Mouse (Mus musculus) left cerebral cortex, postnatal 25 days (tissue): Measurements from ENCODE around the gene Ndufv1. TPM values are rescaled to one million over a fixed set of nuclear protein-coding genes. Genes with fewer than 3 reads are reported as not detected.
A peak's percentile ranks its signal among the peaks of the same experiment; 100 is the strongest.

Experiments used
- DNase-seq, 2 experiments: peaks; one replicate each; pipeline ENCODE4 v3.0.0; 2022; ENCODE audit warnings: low spot score in 2 of 2, mixed read lengths in 1 of 2
- intact Hi-C: fragments of 180-260 bp; cut with DNase I; formaldehyde crosslinking; loops from one replicate; pipeline ENCODE4 v1.15.1; 2025
- total RNA-seq, 2 experiments: library from RNA; stranded (reverse); gene quantifications; 2 replicates each; pipeline ENCODE4 v1.2.3; 2021

The Ndufv1 gene
- total RNA-seq, 2 experiments from 2014 or later: 221 to 241 TPM

DNA sequence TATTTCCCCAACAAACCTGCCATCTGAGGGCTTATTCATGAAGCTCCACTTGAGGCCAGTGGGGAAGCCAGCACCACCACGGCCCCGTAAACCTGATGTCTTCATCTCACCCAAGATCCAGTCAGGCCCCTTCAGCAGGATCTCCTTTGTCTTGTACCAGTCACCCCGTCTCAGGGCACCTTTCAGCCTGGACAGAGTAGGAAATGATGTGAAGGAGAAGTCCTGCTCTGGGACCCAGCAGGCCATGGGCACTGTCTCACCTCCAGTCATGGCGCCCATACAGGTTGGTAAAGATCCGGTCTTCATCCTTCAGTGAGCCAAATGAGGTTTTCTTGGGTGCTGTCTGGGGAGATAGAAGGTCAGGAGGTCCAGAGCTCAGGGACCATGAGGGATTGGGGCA, 1.5 kb downstream of the Ndufv1 start:
- no peak for DNase-seq
- intact Hi-C loops: loop anchor here (10.0 kb wide), 1 partner anchor 294 kb away; the partner anchor contains the start of gene Grk2

DNA sequence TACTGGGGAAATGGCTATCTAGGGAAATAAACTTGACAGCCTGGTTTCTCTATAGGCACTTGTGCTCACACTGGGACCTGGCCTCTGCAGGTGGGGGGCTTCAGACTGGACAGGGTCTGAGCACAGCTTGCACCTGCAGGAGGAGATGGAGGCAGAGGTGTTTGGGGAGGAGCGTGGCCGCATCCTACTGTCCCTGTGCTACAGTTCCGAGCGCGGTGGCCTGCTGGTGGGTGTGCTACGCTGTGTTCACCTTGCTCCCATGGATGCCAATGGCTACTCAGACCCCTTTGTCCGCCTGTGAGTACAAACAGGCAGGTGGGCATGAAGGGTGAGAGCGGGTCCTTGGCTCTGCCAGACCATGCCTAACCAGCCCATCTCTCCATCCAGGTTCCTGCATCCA, 6.6 kb downstream of the Ndufv1 start:
- intact Hi-C loops: no loop called here
- DNase-seq: no peak

GRCm38 (mm10) chr19:4005091-4005490, 7.5 kb downstream of the Ndufv1 start:
- DNase-seq: no peak
- intact Hi-C loops: no loop called here

DNA sequence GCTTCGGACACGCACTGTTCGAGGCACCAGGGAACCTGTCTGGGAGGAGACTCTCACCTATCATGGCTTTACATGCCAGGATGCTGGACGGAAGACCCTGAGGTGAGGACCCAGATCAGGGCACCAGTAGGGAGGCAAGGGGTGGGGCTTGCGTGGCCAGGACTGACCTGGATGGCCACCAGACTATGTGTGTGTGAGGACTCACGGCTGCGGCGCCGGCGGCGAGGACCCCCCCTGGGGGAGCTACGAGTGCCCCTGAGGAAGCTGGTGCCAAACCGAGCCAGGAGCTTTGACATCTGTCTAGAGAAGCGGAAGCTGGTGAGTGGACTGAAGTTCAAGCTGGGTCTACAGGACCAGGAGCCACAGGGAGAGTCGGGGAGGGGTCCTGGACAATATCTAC, 8.3 kb downstream of the Ndufv1 start:
- DNase-seq: no peak
- intact Hi-C loops: no loop called here

- no peak for DNase-seq
- intact Hi-C loops: no loop called here
Observed at GRCm38 (mm10) chr19:4003641-4004040, 9.0 kb downstream of the Ndufv1 start.

DNA sequence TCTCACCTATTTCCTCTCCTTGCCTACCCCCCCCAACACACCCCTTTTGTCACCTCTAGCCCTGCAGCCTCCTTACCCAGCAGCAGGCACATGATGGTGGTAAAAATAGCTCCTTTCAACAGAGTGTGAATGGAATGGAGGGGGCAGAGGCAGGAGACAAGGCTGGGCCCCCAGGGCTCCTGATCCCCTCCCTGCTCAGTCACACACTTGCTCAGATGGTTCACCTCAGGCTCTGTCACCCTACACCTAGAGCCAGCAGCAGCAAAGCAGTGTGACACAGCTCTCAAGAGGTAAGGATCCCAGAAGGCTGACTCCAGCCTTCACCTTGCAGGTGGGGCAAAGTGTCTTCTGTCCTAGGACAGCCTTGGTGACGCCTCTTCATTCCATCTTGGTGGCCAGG, 9.5 kb downstream of the Ndufv1 start, which contains the start of gene Doc2g:
Doc2g (plus strand) TSS at position 202 of the 400 bp plus-strand sequence.
- intact Hi-C loops: no loop called here
- no peak for DNase-seq

- intact Hi-C loops: no loop called here
- DNase-seq: no peak
Observed at GRCm38 (mm10) chr19:4001752-4002151, 10.9 kb downstream of the Ndufv1 start.

- no peak for DNase-seq
- intact Hi-C loops: loop anchor here (1.0 kb wide), 1 partner anchor 11 kb away; the partner anchor contains the start of gene Ndufv1
Observed at GRCm38 (mm10) chr19:4000949-4001525, 11.6 kb downstream of the Ndufv1 start.

DNA sequence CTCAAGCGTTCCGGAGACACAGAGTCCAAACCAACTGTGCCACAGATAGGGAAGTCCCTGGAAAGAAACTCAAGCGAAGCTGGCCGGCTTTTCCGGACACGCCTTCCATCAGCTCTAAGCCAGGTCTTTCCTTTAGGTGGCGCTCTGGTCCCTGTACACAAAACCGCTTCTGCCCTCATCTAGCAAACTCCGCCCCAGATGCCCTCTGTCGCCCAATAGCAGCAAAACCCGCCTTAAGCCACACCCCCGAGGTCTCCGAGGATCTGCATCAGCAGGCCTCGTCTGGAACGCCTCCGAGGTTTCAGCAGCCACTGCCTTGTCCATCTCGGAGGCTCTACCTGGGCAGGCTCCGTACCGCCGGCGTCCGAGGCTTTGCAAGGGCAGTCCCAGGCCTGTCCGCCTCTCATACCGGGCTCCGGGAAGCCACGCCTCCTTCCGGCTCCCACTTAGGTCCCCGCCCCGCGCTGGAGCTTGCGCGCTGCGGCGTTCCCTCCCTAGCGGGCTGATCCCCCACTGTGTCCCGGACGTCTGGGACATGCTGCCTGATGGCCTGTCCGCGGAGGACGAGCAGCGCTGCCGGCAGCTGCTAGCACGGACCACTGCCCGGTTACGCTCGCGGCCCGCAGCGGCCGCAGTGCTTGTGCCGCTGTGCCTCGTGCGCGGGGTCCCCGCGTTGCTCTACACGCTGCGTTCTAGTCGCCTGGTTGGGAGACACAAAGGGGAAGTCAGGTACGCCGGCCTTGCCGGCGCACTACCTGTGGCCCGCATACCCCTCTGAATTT, 12.3 kb downstream of the Ndufv1 start, which contains the start of the genes Nudt8 and Gm49405:
Nudt8 (plus strand) TSS at position 462 of the 782 bp plus-strand sequence.
Gm49405 (plus strand) TSS at position 508 of the 782 bp plus-strand sequence.
- intact Hi-C loops: loop anchor here (1.0 kb wide), 1 partner anchor 12 kb away; the partner anchor contains the start of gene Ndufv1
- peak; percentile 96 to 98 for DNase-seq

GRCm38 (mm10) chr19:3999121-3999730, 13.4 kb downstream of the Ndufv1 start:
- intact Hi-C loops: no loop called here
- no peak for DNase-seq

GRCm38 (mm10) chr19:3998335-3998734, 14.3 kb downstream of the Ndufv1 start:
- DNase-seq: no peak
- intact Hi-C loops: no loop called here

GRCm38 (mm10) chr19:3997231-3997630, 15.4 kb downstream of the Ndufv1 start:
- no peak for DNase-seq
- intact Hi-C loops: no loop called here

- no peak for DNase-seq
- intact Hi-C loops: no loop called here
Observed at GRCm38 (mm10) chr19:3996747-3997146, 15.9 kb downstream of the Ndufv1 start.

DNA sequence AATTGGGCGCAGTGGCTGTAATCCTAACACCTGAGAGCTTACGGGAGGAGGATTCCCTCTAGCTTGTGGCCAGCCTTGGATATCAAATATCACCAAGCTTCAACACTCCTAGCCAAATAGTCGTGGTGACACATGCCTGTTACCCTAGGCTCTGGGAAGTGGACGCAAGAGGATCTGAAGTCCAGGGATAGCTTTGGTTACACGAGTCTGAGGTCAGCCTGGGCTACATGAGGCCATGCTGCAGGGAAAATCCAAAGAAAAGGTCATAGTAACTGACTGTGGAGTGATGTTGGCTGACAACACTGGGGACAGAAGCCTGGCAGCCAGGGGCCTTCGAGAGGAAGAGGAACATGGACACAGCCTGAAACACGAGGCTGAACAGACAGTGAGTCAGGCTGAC, 16.5 kb downstream of the Ndufv1 start:
- DNase-seq: no peak
- intact Hi-C loops: no loop called here

- DNase-seq: no peak
- intact Hi-C loops: no loop called here
Observed at GRCm38 (mm10) chr19:3995505-3995904, 17.1 kb downstream of the Ndufv1 start.

DNA sequence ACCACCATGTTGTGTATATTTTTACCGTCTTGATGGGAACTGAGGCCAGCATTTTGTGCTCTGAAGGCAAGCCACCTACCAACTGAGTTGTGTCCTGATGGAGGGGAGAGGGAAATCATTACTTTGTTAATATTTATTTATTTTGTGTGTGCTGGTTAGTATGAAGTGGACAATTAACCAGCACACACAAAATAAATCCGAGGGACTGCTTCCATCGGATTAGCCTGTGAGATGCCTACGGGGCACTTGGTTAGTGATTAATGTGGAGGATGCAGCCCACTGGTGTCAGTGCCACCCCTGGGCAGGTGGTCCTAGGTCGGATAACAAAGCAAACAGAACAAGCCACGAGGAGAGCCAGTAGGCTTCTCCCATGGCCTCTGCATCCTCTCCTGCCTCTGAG, 17.7 kb downstream of the Ndufv1 start:
- DNase-seq: no peak
- intact Hi-C loops: no loop called here

- DNase-seq: no peak
- intact Hi-C loops: no loop called here
Observed at GRCm38 (mm10) chr19:3992416-3992815, 20.2 kb downstream of the Ndufv1 start, which contains the start of gene Tbx10. Gene Tbx10 (plus strand): TSS chr19:3992752.

- intact Hi-C loops: no loop called here
- no peak for DNase-seq
Observed at GRCm38 (mm10) chr19:3991966-3992365, 20.6 kb downstream of the Ndufv1 start.

- intact Hi-C loops: no loop called here
- no peak for DNase-seq
Observed at GRCm38 (mm10) chr19:3991562-3991961, 21.0 kb downstream of the Ndufv1 start.

DNA sequence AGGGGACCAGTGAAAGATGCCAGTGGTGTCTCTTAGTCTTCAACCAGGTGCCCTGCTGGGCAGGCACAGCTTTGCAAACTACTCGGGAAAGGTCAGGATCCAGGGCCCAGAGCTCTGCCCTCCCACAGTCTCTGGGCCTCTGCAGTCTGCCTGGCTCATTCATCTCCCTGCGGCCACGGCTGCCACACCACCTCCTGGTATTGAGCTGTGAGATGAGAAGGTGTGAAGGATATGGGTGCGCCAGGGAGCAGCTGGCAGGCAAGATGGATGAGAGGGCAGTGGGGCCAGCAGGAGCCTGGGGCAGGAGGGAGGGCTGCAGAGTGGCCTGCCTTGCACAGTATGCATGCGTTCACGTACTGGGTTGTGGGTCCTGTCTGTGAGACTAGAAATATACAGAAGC, 21.8 kb downstream of the Ndufv1 start:
- intact Hi-C loops: no loop called here

More for the DNA sequence above, 21.8 kb downstream of the Ndufv1 start:
- DNase-seq: no peak
